Mouse (Mus musculus): Measurements from ENCODE around the gene Med12l. TPM values are rescaled to one million over a fixed set of nuclear protein-coding genes. Genes with fewer than 3 reads are reported as not detected.
"Not testable (repeated sequence)": the region's sequence is repeated elsewhere in the genome, so short reads cannot be mapped to it uniquely, and the experiment has no call there.

Med12l gene
- total and polyA plus RNA-seq, 3 experiments, result 9.2 to 14.0 (median 9.4) TPM

GRCm38 (mm10) chr3:59101218-59101986 is 95.8 kb downstream of the Med12l start, which contains the start of gene Gpr171:
Gene Gpr171, minus strand, starts transcription at chr3:59101821.
- DNase-seq, result no peak

GRCm38 (mm10) chr3:59102146-59102545 is 96.5 kb downstream of the Med12l start:
- no peak for DNase-seq

GRCm38 (mm10) chr3:59104462-59104861 is 98.8 kb downstream of the Med12l start:
- DNase-seq, result peak; percentile 52

GRCm38 (mm10) chr3:59107439-59107838 is 101.8 kb downstream of the Med12l start:
- no peak for DNase-seq

- not testable (repeated sequence) for DNase-seq
Observed at GRCm38 (mm10) chr3:59109834-59110233, 104.2 kb downstream of the Med12l start.

- DNase-seq, result no peak
Observed at GRCm38 (mm10) chr3:59111944-59112343, 106.3 kb downstream of the Med12l start.

- not testable (repeated sequence) for DNase-seq
Observed at GRCm38 (mm10) chr3:59113291-59113690, 107.7 kb downstream of the Med12l start.

- DNase-seq, result peak; percentile 56
Observed at GRCm38 (mm10) chr3:59113973-59114517, 108.4 kb downstream of the Med12l start.

- no peak for DNase-seq
Observed at GRCm38 (mm10) chr3:59121067-59121730, 115.6 kb downstream of the Med12l start.

- DNase-seq, result no peak
Observed at GRCm38 (mm10) chr3:59121780-59122449, 116.3 kb downstream of the Med12l start.

GRCm38 (mm10) chr3:59125022-59125421 is 119.4 kb downstream of the Med12l start:
- DNase-seq, result no peak

GRCm38 (mm10) chr3:59125783-59126555 is 120.3 kb downstream of the Med12l start:
- DNase-seq, result no peak

GRCm38 (mm10) chr3:59128681-59129080 is 123.1 kb downstream of the Med12l start:
- no peak for DNase-seq

GRCm38 (mm10) chr3:59129547-59129946 is 123.9 kb downstream of the Med12l start:
- DNase-seq, result no peak

- DNase-seq, result peak; percentile 71
Observed at GRCm38 (mm10) chr3:59130431-59130830, 124.8 kb downstream of the Med12l start.

- peak; percentile 40 for DNase-seq
Observed at GRCm38 (mm10) chr3:59131081-59131480, 125.5 kb downstream of the Med12l start.

GRCm38 (mm10) chr3:59131966-59132365 is 126.3 kb downstream of the Med12l start:
- no peak for DNase-seq

- DNase-seq, result no peak
Observed at GRCm38 (mm10) chr3:59133189-59133588, 127.6 kb downstream of the Med12l start.

- no peak for DNase-seq
Observed at GRCm38 (mm10) chr3:59135911-59136653, 130.5 kb downstream of the Med12l start.

- DNase-seq, result no peak
Observed at GRCm38 (mm10) chr3:59138946-59139468, 133.4 kb downstream of the Med12l start.

GRCm38 (mm10) chr3:59139651-59140051 is 134.0 kb downstream of the Med12l start:
- peak; percentile 57 for DNase-seq

Measured in adrenal gland, adult 2 months (tissue).